Mouse (Mus musculus) ES-E14 (cell line): ENCODE results near the gene Hspb6.

Experiments
- ZC3H11A ChIP-seq: IDR thresholded peaks from 2 replicates; pipeline ENCODE4 v1.6.1; 2012; ENCODE audit warnings: low read depth, mild to moderate bottlenecking, inconsistent platforms, low read length, borderline replicate concordance
- ZNF384 ChIP-seq: IDR thresholded peaks from 2 replicates; pipeline ENCODE4 v1.6.1; 2012; ENCODE audit warnings: low read depth, low read length, inconsistent platforms

GRCm38 (mm10) chr7:30526399-30526798 lies 25.6 kb upstream of the Hspb6 start:
- no peak for TF ChIP-seq ZNF384
- TF ChIP-seq ZC3H11A = no peak
